Comparison of ENCODE assay signal across 25 mouse cellular contexts in the genomic region with DNA sequence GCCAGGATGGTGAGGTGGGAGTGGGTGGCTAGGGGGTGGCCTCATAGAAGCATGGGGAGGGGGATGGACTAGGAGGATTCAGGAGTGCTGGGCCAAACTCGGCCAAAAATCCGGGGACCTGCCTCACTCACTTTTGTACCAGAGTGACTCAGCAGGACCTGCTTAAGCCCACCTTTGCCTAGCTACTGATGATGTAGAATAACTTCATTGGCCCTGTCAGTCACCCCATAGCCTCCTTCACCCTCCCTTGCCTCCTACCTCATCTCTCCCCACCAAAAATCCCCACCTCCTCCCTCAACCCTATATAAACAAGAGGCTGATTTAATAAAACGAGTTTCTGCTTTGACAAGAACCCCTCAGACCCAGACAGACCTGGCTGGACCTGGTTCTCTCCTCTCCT.
"Had no signal": no experiment of that assay in that cellular context is flagged by ENCODE, and none has a peak within 500 bp of the region (broad histone marks: within the 10 kb centered on the region; RNA-seq: fewer than 3 reads in every experiment).

No protein-coding gene starts in this region.

- H3K27ac ChIP-seq: gastrocnemius, adult 2 months; heart, embryonic 10.5 days; heart, embryonic 13.5 days; heart, embryonic 15.5 days; hindbrain, embryonic 13.5 days; hindbrain, embryonic 15.5 days; hindbrain, postnatal 0 days; kidney, embryonic 15.5 days; kidney, postnatal 0 days; left cerebral cortex, adult 2 months; limb, embryonic 13.5 days; limb, embryonic 15.5 days; liver, embryonic 12.5 days; liver, embryonic 14.5 days had no signal

- ATAC-seq: hindbrain, postnatal 0 days; intestine, embryonic 16.5 days; liver, embryonic 12.5 days had no signal

- H3K36me3 ChIP-seq: heart, embryonic 10.5 days; heart, embryonic 13.5 days; heart, embryonic 15.5 days; hindbrain, embryonic 13.5 days; hindbrain, embryonic 15.5 days; kidney, embryonic 15.5 days; limb, embryonic 13.5 days; limb, embryonic 15.5 days; liver, embryonic 12.5 days had no signal

- H3K9ac ChIP-seq: heart, embryonic 13.5 days; heart, embryonic 15.5 days; hindbrain, embryonic 13.5 days; hindbrain, embryonic 15.5 days; kidney, embryonic 15.5 days; limb, embryonic 13.5 days; limb, embryonic 15.5 days; liver, embryonic 12.5 days; liver, embryonic 14.5 days had no signal

- H3K4me3 ChIP-seq: gastrocnemius, adult 2 months; heart, embryonic 10.5 days; heart, embryonic 13.5 days; heart, embryonic 15.5 days; hindbrain, embryonic 13.5 days; hindbrain, embryonic 15.5 days; kidney, embryonic 15.5 days; left cerebral cortex, adult 2 months; limb, embryonic 13.5 days; limb, embryonic 15.5 days; liver, embryonic 12.5 days had no signal

- DNase-seq: gastrocnemius, adult 2 months; gastrocnemius, postnatal 10 days; gastrocnemius, postnatal 25 days; heart, adult 18-20 months; heart, postnatal 4 days; kidney, adult 11 months; kidney, adult 2 months; kidney, adult 9 months; kidney, postnatal 14 days; kidney, postnatal 36 days; layer of hippocampus, adult 9-11 months had no signal

- H3K27me3 ChIP-seq: heart, embryonic 13.5 days; heart, embryonic 15.5 days; hindbrain, embryonic 13.5 days; hindbrain, embryonic 15.5 days; kidney, embryonic 15.5 days; limb, embryonic 13.5 days; limb, embryonic 15.5 days; liver, embryonic 12.5 days had no signal

- H3K4me2 ChIP-seq: heart, embryonic 13.5 days; heart, embryonic 15.5 days; hindbrain, embryonic 13.5 days; hindbrain, embryonic 15.5 days; kidney, embryonic 15.5 days; limb, embryonic 13.5 days; limb, embryonic 15.5 days; liver, embryonic 12.5 days had no signal

- H3K4me1 ChIP-seq: heart, embryonic 10.5 days; heart, embryonic 13.5 days; heart, embryonic 15.5 days; hindbrain, embryonic 13.5 days; hindbrain, embryonic 15.5 days; kidney, embryonic 15.5 days; limb, embryonic 13.5 days; limb, embryonic 15.5 days; liver, embryonic 12.5 days had no signal

- H3K9me3 ChIP-seq: heart, embryonic 10.5 days; heart, embryonic 13.5 days; heart, embryonic 15.5 days; hindbrain, embryonic 13.5 days; hindbrain, embryonic 15.5 days; kidney, embryonic 15.5 days; limb, embryonic 13.5 days; limb, embryonic 15.5 days; liver, embryonic 12.5 days had no signal
